ENCODE assay signal across 15 mouse cellular contexts in genomic region chr17:26225150-26225549, GRCm38 (mm10). TPM values are rescaled to one million over a fixed set of nuclear protein-coding genes. Genes with fewer than 3 reads are reported as not detected.
DNase-seq lines count a peak whose midpoint lies in the region; ATAC-seq and TF ChIP-seq lines count a peak whose summit lies in the region.
"Had no signal": no experiment of that assay in that cellular context is flagged by ENCODE, and none has a peak within 500 bp of the region (broad histone marks: within the 10 kb centered on the region; RNA-seq: fewer than 3 reads in every experiment).

No protein-coding gene starts in this region.

- H3K79me3 ChIP-seq in C2C12 (ENCODE audit: low read depth), result no peaks in the 10 kb centered on the region

- TF ChIP-seq CTCF in C2C12 (IDR thresholded peaks at IDR 0.05; ENCODE audit: control insufficient read depth, insufficient read depth, insufficient read length), result no peak

- peaks cover 4% of the 10 kb centered on the region; the same call in 1 of the 2 replicates for H3K4me1 ChIP-seq in brown adipose tissue, adult 24 weeks (ENCODE audit: control insufficient read depth, insufficient read depth, insufficient read length, low read length)

- H3K36me3 ChIP-seq in C2C12 (ENCODE audit: control insufficient read depth, insufficient read depth), result no peaks in the 10 kb centered on the region

- H3K27me3 ChIP-seq in C2C12 (ENCODE audit: control insufficient read depth, insufficient read depth, insufficient read length), result no peaks in the 10 kb centered on the region

- no peak overlapping the region for H3ac ChIP-seq in C2C12 (ENCODE audit: control insufficient read depth, insufficient read length, low read depth)

- peak overlapping the region; percentile 80 for H3K27ac ChIP-seq in brown adipose tissue, adult 24 weeks (replicated peaks; ENCODE audit: low read depth, low read length)

- ATAC-seq in megakaryocyte, adult 5-6 weeks (ENCODE audit: poor library complexity, severe bottlenecking), result no peak

- peak; percentile 58 for DNase-seq in kidney, postnatal 10 days
- DNase-seq in lung, postnatal 10 days, result peak; percentile 61
- DNase-seq in spleen, adult 12 weeks (ENCODE audit: low spot score), result no peak
- no peak for DNase-seq in layer of hippocampus, adult 18-20 months (ENCODE audit: low spot score in 2 of 2)
- no peak for DNase-seq in neural tube, embryonic 10.5 days (ENCODE audit: extremely low spot score, low spot score)
- DNase-seq: cerebellum, adult 9-10 months; embryo, embryonic 11 days; heart, postnatal 14 days; layer of hippocampus, postnatal 36 days had no signal

- no peak overlapping the region for H3K4me3 ChIP-seq in C2C12 (ENCODE audit: insufficient read depth, poor library complexity, severe bottlenecking)
- no peak overlapping the region for H3K4me3 ChIP-seq in brown adipose tissue, adult 24 weeks (ENCODE audit: insufficient read depth, low read depth, low read length)
- H3K4me3 ChIP-seq: erythroblast, embryonic 14.5 days had no signal

- no peaks in the 10 kb centered on the region for H3K79me2 ChIP-seq in C2C12 (ENCODE audit: control insufficient read depth, insufficient read depth)

TF ChIP-seq in C2C12, 6 proteins besides CTCF, POLR2A, EP300 and RAD21:
- TF ChIP-seq USF1 (IDR thresholded peaks at IDR 0.05; ENCODE audit: low read depth) (peak; percentile 14), MAX (IDR thresholded peaks at IDR 0.05) (no peak), MYOD1 (IDR thresholded peaks at IDR 0.05; ENCODE audit: control insufficient read depth, insufficient read length, low read depth) (peak; percentile 35), MYOG (IDR thresholded peaks at IDR 0.05; ENCODE audit: control insufficient read depth, extremely low read depth, insufficient read length) (no peak), CEBPB (IDR thresholded peaks at IDR 0.05; ENCODE audit: low read depth) (no peak), FOSL1 (IDR thresholded peaks at IDR 0.05; ENCODE audit: insufficient read depth, low read length, poor library complexity, severe bottlenecking) (no peak)

RNA-seq across cellular contexts. Expression of gene Arhgdig, which starts 17.6 kb away (rescaled TPM):
- 9.6 TPM for polyA plus RNA-seq in C2C12 (2012; fragmentation: generic; extraction: Trizol)
- 3.1 and 7.4 TPM in 2 replicates for polyA plus RNA-seq in brown adipose tissue, adult 24 weeks (2012; ENCODE audit: insufficient read depth, insufficient read length, missing spikeins)
- total RNA-seq in layer of hippocampus, adult 18-20 months (2021), result 10 to 100 TPM; 64.8 to 65.1 TPM
- not detected in 2 replicates for total RNA-seq in megakaryocyte, adult 5-6 weeks (2015)
- total RNA-seq in megakaryocyte, adult 5-6 weeks (2017), result not detected in 2 replicates
- total RNA-seq: monocyte, adult 5-6 weeks had no signal

RNA-seq across cellular contexts. Expression of gene Fam234a, which starts 18.9 kb away (rescaled TPM):
- polyA plus RNA-seq in C2C12 (2012; fragmentation: generic; extraction: Trizol), result 25.2 TPM
- 42.0 and 48.6 TPM in 2 replicates for polyA plus RNA-seq in brown adipose tissue, adult 24 weeks (2012; ENCODE audit: insufficient read depth, insufficient read length, missing spikeins)
- 10 to 100 TPM; 19.6 to 21.4 TPM for total RNA-seq in layer of hippocampus, adult 18-20 months (2021)
- total RNA-seq in megakaryocyte, adult 5-6 weeks (2015), result 24.5 and 28.1 TPM in 2 replicates
- 27.7 and 28.6 TPM in 2 replicates for total RNA-seq in megakaryocyte, adult 5-6 weeks (2017)

RNA-seq across cellular contexts. Expression of gene Rgs11, which starts 22.4 kb away (rescaled TPM):
- not detected for polyA plus RNA-seq in C2C12 (2012; fragmentation: generic; extraction: Trizol)
- not detected in 2 replicates for polyA plus RNA-seq in brown adipose tissue, adult 24 weeks (2012; ENCODE audit: insufficient read depth, insufficient read length, missing spikeins)
- 10 to 100 TPM; 32.4 to 41.9 TPM for total RNA-seq in layer of hippocampus, adult 18-20 months (2021)
- total RNA-seq in megakaryocyte, adult 5-6 weeks (2015), result not detected in 2 replicates
- 0.55 TPM in 1 of 2 replicates, not detected in the other for total RNA-seq in megakaryocyte, adult 5-6 weeks (2017)
- total RNA-seq: granulocyte monocyte progenitor cell, adult 5-6 weeks; monocyte, adult 5-6 weeks had no signal

RNA-seq across cellular contexts. Expression of gene Pdia2, which starts 26.3 kb away (rescaled TPM):
- 0.05 TPM for polyA plus RNA-seq in C2C12 (2012; fragmentation: generic; extraction: Trizol)
- not detected in 2 replicates for polyA plus RNA-seq in brown adipose tissue, adult 24 weeks (2012; ENCODE audit: insufficient read depth, insufficient read length, missing spikeins)
- total RNA-seq in layer of hippocampus, adult 18-20 months (2021), result under 1 TPM; 0.18 to 0.35 TPM
- total RNA-seq in megakaryocyte, adult 5-6 weeks (2015), result 0.60 and 4.2 TPM in 2 replicates
- total RNA-seq in megakaryocyte, adult 5-6 weeks (2017), result 0.28 and 0.55 TPM in 2 replicates
- total RNA-seq: granulocyte monocyte progenitor cell, adult 5-6 weeks; heart, postnatal 14 days; monocyte, adult 5-6 weeks had no signal

RNA-seq across cellular contexts. Expression of gene Luc7l, which starts 27.5 kb away (rescaled TPM):
- polyA plus RNA-seq in C2C12 (2012; fragmentation: generic; extraction: Trizol), result 45.0 TPM
- polyA plus RNA-seq in brown adipose tissue, adult 24 weeks (2012; ENCODE audit: insufficient read depth, insufficient read length, missing spikeins), result 10.7 and 23.5 TPM in 2 replicates
- 10 to 100 TPM; 87.4 to 91.8 TPM for total RNA-seq in layer of hippocampus, adult 18-20 months (2021)
- 29.9 and 36.5 TPM in 2 replicates for total RNA-seq in megakaryocyte, adult 5-6 weeks (2015)
- 50.6 and 52.7 TPM in 2 replicates for total RNA-seq in megakaryocyte, adult 5-6 weeks (2017)

Comparison
In these comparisons a context has a peak if more than half of its experiments do, and no peak if none do; other contexts are left out.
1. DNase-seq: peak in kidney, postnatal 10 days (single experiment) and lung, postnatal 10 days (single experiment); none in spleen, adult 12 weeks (single experiment), layer of hippocampus, adult 18-20 months (0 of 2) and neural tube, embryonic 10.5 days (single experiment).
2. RNA of gene Arhgdig, which starts 17.6 kb away (total RNA-seq): 64.8 to 65.1 TPM in layer of hippocampus, adult 18-20 months; not detected in megakaryocyte, adult 5-6 weeks; every median in the first group is over 10 times any median in the second.
3. RNA of gene Rgs11, which starts 22.4 kb away (total RNA-seq): 32.4 to 41.9 TPM in layer of hippocampus, adult 18-20 months; 0.55 TPM in megakaryocyte, adult 5-6 weeks; every median in the first group is over 10 times any median in the second.